Comparison of ENCODE assay signal across 8 mouse cellular contexts in the genomic region with DNA sequence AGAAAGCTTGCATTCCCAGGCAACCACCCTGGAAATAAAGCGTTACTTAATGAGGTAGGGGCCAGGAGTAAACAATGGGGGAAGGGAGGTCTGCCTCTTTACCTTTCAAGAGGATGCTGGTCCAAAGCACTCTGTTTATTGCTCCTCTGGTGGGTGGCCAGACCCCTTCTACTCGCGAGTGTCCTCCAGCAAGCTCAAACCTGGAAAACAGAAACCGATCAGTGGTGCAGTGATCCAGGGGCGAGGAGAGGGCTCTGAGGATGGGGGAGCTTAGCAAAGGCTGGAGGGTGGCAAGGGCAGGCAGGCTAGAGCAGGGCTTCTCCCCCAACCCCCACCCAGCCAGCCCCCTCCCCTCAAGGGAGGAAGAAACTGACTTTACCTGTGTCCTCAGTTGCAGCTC. TPM values are rescaled to one million over a fixed set of nuclear protein-coding genes. Genes with fewer than 3 reads are reported as not detected.
A peak's percentile ranks its signal among the peaks of the same experiment; 100 is the strongest.
DNase-seq lines count a peak whose midpoint lies in the region; ATAC-seq and TF ChIP-seq lines count a peak whose summit lies in the region.

No protein-coding gene starts in this region.

- H3K9me3 ChIP-seq in intestine, embryonic 15.5 days: no peaks in the 10 kb centered on the region

- H3K27ac ChIP-seq in thymus, adult 2 months (ENCODE audit: control insufficient read depth, insufficient read depth, low read length): no peak overlapping the region
- no peak overlapping the region for H3K27ac ChIP-seq in intestine, embryonic 15.5 days

- peaks cover 4% of the 10 kb centered on the region for H3K4me1 ChIP-seq in thymus, adult 2 months (replicated peaks; ENCODE audit: control insufficient read depth, insufficient read depth, low read length)
- H3K4me1 ChIP-seq in intestine, embryonic 15.5 days (replicated peaks): peaks cover 9% of the 10 kb centered on the region

- no peak for TF ChIP-seq POLR2A in thymus, adult 2 months (IDR thresholded peaks at IDR 0.05; ENCODE audit: control insufficient read depth, extremely low read depth, insufficient read depth, low read length, poor library complexity)
- no peak for TF ChIP-seq POLR2A in myocyte (IDR thresholded peaks at IDR 0.05; ENCODE audit: insufficient read length, low read depth)

- TF ChIP-seq CTCF in thymus, adult 2 months (IDR thresholded peaks at IDR 0.05; ENCODE audit: borderline replicate concordance, control insufficient read depth, extremely low read depth, insufficient read depth, low read length, poor library complexity): no peak

- 14% methylated on average over 5 of the region's 5 CpGs for WGBS in thymus, adult 2 months
- 2% methylated on average over 5 of the region's 5 CpGs for WGBS in intestine, embryonic 15.5 days

- no peaks in the 10 kb centered on the region for H3K27me3 ChIP-seq in thymus, adult 2 months (ENCODE audit: control insufficient read depth, insufficient read depth, low read length)
- H3K27me3 ChIP-seq in intestine, embryonic 15.5 days (replicated peaks): no peaks in the 10 kb centered on the region
- no peaks in the 10 kb centered on the region for H3K27me3 ChIP-seq in myocyte (ENCODE audit: control insufficient read depth, insufficient read depth, insufficient read length)

- H3ac ChIP-seq in myocyte (ENCODE audit: control insufficient read depth, insufficient read length): peak overlapping the region; percentile 96

- 0 out of 2 replicates have a peak, but pooled peaks have one; percentile 0 for ATAC-seq in intestine, embryonic 15.5 days

- peak; percentile 3 for DNase-seq in embryo, embryonic 10.5 days (ENCODE audit: low spot score)
- DNase-seq in embryo, embryonic 11 days: no peak
- no peak for DNase-seq in thymus, adult 2 months
- no peak for DNase-seq in thymus, postnatal 4 days
- DNase-seq in right cerebral cortex, postnatal 14 days: no peak
- no peak for DNase-seq in urinary bladder, postnatal 4 days (ENCODE audit: low spot score in 2 of 2)

- peak overlapping the region; percentile 89 for H3K4me2 ChIP-seq in intestine, embryonic 15.5 days (replicated peaks)
- peak overlapping the region; percentile 91 for H3K4me2 ChIP-seq in myocyte (ENCODE audit: low read depth)

- H3K36me3 ChIP-seq in thymus, adult 2 months (ENCODE audit: control insufficient read depth, insufficient read depth, low read length): no peaks in the 10 kb centered on the region
- no peaks in the 10 kb centered on the region for H3K36me3 ChIP-seq in intestine, embryonic 15.5 days
- peaks cover 7% of the 10 kb centered on the region for H3K36me3 ChIP-seq in myocyte (ENCODE audit: control insufficient read depth, insufficient read depth)

- peak overlapping the region; percentile 76 for H3K9ac ChIP-seq in intestine, embryonic 15.5 days

- peaks cover 32% of the 10 kb centered on the region for H3K79me2 ChIP-seq in myocyte (ENCODE audit: control insufficient read depth, insufficient read depth)

- H3K4me3 ChIP-seq in thymus, adult 2 months (ENCODE audit: control insufficient read depth, insufficient read depth, low read length): peak overlapping the region; percentile 72
- H3K4me3 ChIP-seq in intestine, embryonic 15.5 days (replicated peaks): peak overlapping the region; percentile 86
- peak overlapping the region; percentile 62 for H3K4me3 ChIP-seq in myocyte

TF ChIP-seq in myocyte, 11 proteins besides CTCF, POLR2A, EP300 and RAD21:
- TF ChIP-seq SRF (IDR thresholded peaks at IDR 0.05; ENCODE audit: control insufficient read depth, insufficient read length, low read depth) (no peak), TCF3 (IDR thresholded peaks at IDR 0.05; ENCODE audit: insufficient read length, low read depth) (no peak), REST (IDR thresholded peaks at IDR 0.05; ENCODE audit: insufficient read depth, insufficient read length) (no peak), MYOD1 (IDR thresholded peaks at IDR 0.05; ENCODE audit: control insufficient read depth in 1 of 3, insufficient read length in 2 of 3, low read depth in 2 of 3) (no peak), E2F4 (IDR thresholded peaks at IDR 0.05; ENCODE audit: insufficient read depth) (no peak), MYOG (IDR thresholded peaks at IDR 0.05; ENCODE audit: control insufficient read depth in 1 of 3, insufficient read depth in 1 of 3, insufficient read length in 2 of 3, low read depth in 2 of 3) (no peak), USF1 (IDR thresholded peaks at IDR 0.05; ENCODE audit: low read depth) (no peak), MAX (IDR thresholded peaks at IDR 0.05; ENCODE audit: low read depth) (no peak), CEBPB (IDR thresholded peaks at IDR 0.05; ENCODE audit: insufficient read depth, poor library complexity, severe bottlenecking) (no peak), TCF12 (IDR thresholded peaks at IDR 0.05; ENCODE audit: insufficient read depth, poor library complexity, severe bottlenecking) (no peak), POLR2AphosphoS2 (IDR thresholded peaks at IDR 0.05; ENCODE audit: insufficient read length, low read depth) (no peak)

RNA-seq across cellular contexts. Expression of a gene that starts 0.7 kb away (rescaled TPM):
- polyA plus RNA-seq in thymus, adult 2 months (2012; rRNA removed): 7.3 and 8.2 TPM in 2 replicates
- 11.9 and 12.5 TPM in 2 replicates for polyA plus RNA-seq in intestine, embryonic 15.5 days (2015; fragmentation: Nextera tagmentation; extraction: Ambion mirVana)
- 4.8 TPM for polyA plus RNA-seq in myocyte (2012; fragmentation: generic; extraction: Trizol)

RNA-seq across cellular contexts. Expression of a gene that starts 1.0 kb away (rescaled TPM):
- 9.3 TPM in 2 replicates for polyA plus RNA-seq in thymus, adult 2 months (2012; rRNA removed)
- polyA plus RNA-seq in intestine, embryonic 15.5 days (2015; fragmentation: Nextera tagmentation; extraction: Ambion mirVana): 12.0 and 12.6 TPM in 2 replicates
- polyA plus RNA-seq in myocyte (2012; fragmentation: generic; extraction: Trizol): 6.7 TPM

RNA-seq across cellular contexts. Expression of a gene that starts 54.6 kb away (rescaled TPM):
- polyA plus RNA-seq in thymus, adult 2 months (2012; rRNA removed): 0.78 and 1.2 TPM in 2 replicates
- 1.7 and 1.8 TPM in 2 replicates for polyA plus RNA-seq in intestine, embryonic 15.5 days (2015; fragmentation: Nextera tagmentation; extraction: Ambion mirVana)
- polyA plus RNA-seq in myocyte (2012; fragmentation: generic; extraction: Trizol): 0.14 TPM
